15 mouse cellular contexts compared by ENCODE assay signal in genomic region chr15:31882331-31882730, GRCm38 (mm10).
DNase-seq lines count a peak whose midpoint lies in the region; ATAC-seq lines count a peak whose summit lies in the region.
"Had no signal": no experiment of that assay in that cellular context is flagged by ENCODE, and none has a peak within 500 bp of the region (broad histone marks: within the 10 kb centered on the region; RNA-seq: fewer than 3 reads in every experiment).

No protein-coding gene starts in this region.

- H3K9me3 ChIP-seq in embryonic facial prominence, embryonic 14.5 days (ENCODE audit: control insufficient read depth, low read length) = no peaks in the 10 kb centered on the region
- no peaks in the 10 kb centered on the region for H3K9me3 ChIP-seq in embryonic facial prominence, embryonic 10.5 days
- H3K9me3 ChIP-seq in forebrain, embryonic 15.5 days = no peaks in the 10 kb centered on the region
- H3K9me3 ChIP-seq: liver, embryonic 12.5 days; neural tube, embryonic 12.5 days had no signal

- H3K27ac ChIP-seq in embryonic facial prominence, embryonic 14.5 days (replicated peaks; ENCODE audit: low read depth, low read length) = no peak overlapping the region
- H3K27ac ChIP-seq in embryonic facial prominence, embryonic 10.5 days (replicated peaks) = no peak overlapping the region
- no peak overlapping the region for H3K27ac ChIP-seq in forebrain, embryonic 15.5 days (replicated peaks)
- H3K27ac ChIP-seq: liver, embryonic 12.5 days; neural tube, embryonic 12.5 days had no signal

- no peak for ATAC-seq in embryonic facial prominence, embryonic 14.5 days (ENCODE audit: low read depth)
- ATAC-seq in forebrain, embryonic 15.5 days (replicated peaks) = no peak
- ATAC-seq: forebrain, embryonic 14.5 days; intestine, embryonic 16.5 days; liver, embryonic 12.5 days had no signal

- H3K27me3 ChIP-seq in embryonic facial prominence, embryonic 14.5 days (replicated peaks; ENCODE audit: control insufficient read depth, insufficient read depth, low read length) = no peaks in the 10 kb centered on the region
- H3K27me3 ChIP-seq in embryonic facial prominence, embryonic 10.5 days (replicated peaks; ENCODE audit: low read depth, poor library complexity, severe bottlenecking) = no peaks in the 10 kb centered on the region
- no peaks in the 10 kb centered on the region for H3K27me3 ChIP-seq in forebrain, embryonic 15.5 days
- H3K27me3 ChIP-seq: liver, embryonic 12.5 days; neural tube, embryonic 12.5 days had no signal

- WGBS in embryonic facial prominence, embryonic 14.5 days = 50% methylated on average over 5 of the region's 5 CpGs
- 76% methylated on average over 5 of the region's 5 CpGs for WGBS in embryonic facial prominence, embryonic 10.5 days
- 74% methylated on average over 5 of the region's 5 CpGs for WGBS in forebrain, embryonic 15.5 days

- H3K36me3 ChIP-seq in embryonic facial prominence, embryonic 14.5 days (ENCODE audit: control insufficient read depth, insufficient read depth, low read length) = no peaks in the 10 kb centered on the region
- H3K36me3 ChIP-seq in embryonic facial prominence, embryonic 10.5 days (replicated peaks) = no peaks in the 10 kb centered on the region
- H3K36me3 ChIP-seq in forebrain, embryonic 15.5 days = no peaks in the 10 kb centered on the region
- H3K36me3 ChIP-seq: liver, embryonic 12.5 days; neural tube, embryonic 12.5 days had no signal

- H3K4me1 ChIP-seq in embryonic facial prominence, embryonic 14.5 days (ENCODE audit: control insufficient read depth, insufficient read depth, low read length) = no peaks in the 10 kb centered on the region
- H3K4me1 ChIP-seq in embryonic facial prominence, embryonic 10.5 days = no peaks in the 10 kb centered on the region
- H3K4me1 ChIP-seq in forebrain, embryonic 15.5 days = no peaks in the 10 kb centered on the region
- H3K4me1 ChIP-seq: liver, embryonic 12.5 days; neural tube, embryonic 12.5 days had no signal

- H3K9ac ChIP-seq in embryonic facial prominence, embryonic 14.5 days (ENCODE audit: low read depth, low read length) = no peak overlapping the region
- no peak overlapping the region for H3K9ac ChIP-seq in forebrain, embryonic 15.5 days (replicated peaks)
- H3K9ac ChIP-seq: liver, embryonic 12.5 days; neural tube, embryonic 12.5 days had no signal

- DNase-seq in embryonic facial prominence, embryonic 14.5 days (ENCODE audit: low spot score) = peak; percentile 30
- DNase-seq in embryonic facial prominence, embryonic 10.5 days (ENCODE audit: low spot score) = no peak
- DNase-seq in ovary, adult 18-20 months (ENCODE audit: low spot score) = peak; percentile 9
- no peak for DNase-seq in ovary, postnatal 10 days (ENCODE audit: low spot score)
- DNase-seq in kidney, adult 18-20 months = peak; percentile 7
- peak; percentile 12 for DNase-seq in lung, postnatal 14 days
- DNase-seq in embryo, embryonic 10 days (ENCODE audit: low spot score) = no peak
- DNase-seq: cerebellum, adult 18-20 months; thymus, postnatal 25 days had no signal

- H3K4me3 ChIP-seq in embryonic facial prominence, embryonic 14.5 days (ENCODE audit: low read depth, low read length) = no peak overlapping the region
- no peak overlapping the region for H3K4me3 ChIP-seq in embryonic facial prominence, embryonic 10.5 days
- no peak overlapping the region for H3K4me3 ChIP-seq in forebrain, embryonic 15.5 days
- H3K4me3 ChIP-seq: liver, embryonic 12.5 days; neural tube, embryonic 12.5 days had no signal

- H3K4me2 ChIP-seq in embryonic facial prominence, embryonic 14.5 days (ENCODE audit: low read depth, low read length) = no peak overlapping the region
- no peak overlapping the region for H3K4me2 ChIP-seq in forebrain, embryonic 15.5 days (replicated peaks)
- H3K4me2 ChIP-seq: liver, embryonic 12.5 days; midbrain, embryonic 11.5 days; neural tube, embryonic 12.5 days had no signal

Comparison
In these comparisons a context has a peak if more than half of its experiments do, and no peak if none do; other contexts are left out.
1. DNase-seq: peak in embryonic facial prominence, embryonic 14.5 days (single experiment), ovary, adult 18-20 months (single experiment), kidney, adult 18-20 months (single experiment) and lung, postnatal 14 days (single experiment); none in embryonic facial prominence, embryonic 10.5 days (single experiment), ovary, postnatal 10 days (single experiment) and embryo, embryonic 10 days (single experiment).